Mouse (Mus musculus) telencephalon, adult 2 months (tissue): ENCODE measurements around the gene Lrig2.

Experiments
- DNase-seq: peaks from one replicate; pipeline ENCODE4 v3.0.0-alpha.2; 2011; ENCODE audit warnings: low read depth, low spot score

The Lrig2 gene

GRCm38 (mm10) chr3:104510771-104511429, 818 bp downstream of the Lrig2 start:
- DNase-seq: no peak

- no peak for DNase-seq
Observed at GRCm38 (mm10) chr3:104501648-104502047, 10.1 kb downstream of the Lrig2 start.

- DNase-seq: no peak
Observed at GRCm38 (mm10) chr3:104500881-104501280, 10.8 kb downstream of the Lrig2 start.

- no peak for DNase-seq
Observed at GRCm38 (mm10) chr3:104496176-104496575, 15.5 kb downstream of the Lrig2 start.

- peak; percentile 68 for DNase-seq
Observed at GRCm38 (mm10) chr3:104480946-104481719, 30.6 kb downstream of the Lrig2 start.

- no peak for DNase-seq
Observed at GRCm38 (mm10) chr3:104478056-104478455, 33.7 kb downstream of the Lrig2 start.

- DNase-seq: no peak
Observed at GRCm38 (mm10) chr3:104469421-104469820, 42.3 kb downstream of the Lrig2 start.

GRCm38 (mm10) chr3:104461226-104461625, 50.5 kb downstream of the Lrig2 start:
- no peak for DNase-seq

- no peak for DNase-seq
Observed at GRCm38 (mm10) chr3:104458588-104458987, 53.1 kb downstream of the Lrig2 start.

GRCm38 (mm10) chr3:104455506-104456275, 56.0 kb downstream of the Lrig2 start:
- DNase-seq: no peak

- no peak for DNase-seq
Observed at GRCm38 (mm10) chr3:104447240-104447639, 64.5 kb downstream of the Lrig2 start.

- DNase-seq: no peak
Observed at GRCm38 (mm10) chr3:104446689-104447088, 65.0 kb downstream of the Lrig2 start.

GRCm38 (mm10) chr3:104445576-104445975, 66.1 kb downstream of the Lrig2 start:
- peak; percentile 31 for DNase-seq

- no peak for DNase-seq
Observed at GRCm38 (mm10) chr3:104444946-104445460, 66.7 kb downstream of the Lrig2 start.

- DNase-seq: no peak
Observed at GRCm38 (mm10) chr3:104444082-104444481, 67.6 kb downstream of the Lrig2 start.

- DNase-seq: no peak
Observed at GRCm38 (mm10) chr3:104442357-104442756, 69.4 kb downstream of the Lrig2 start.

GRCm38 (mm10) chr3:104441870-104442283, 69.8 kb downstream of the Lrig2 start:
- DNase-seq: peak; percentile 72

- no peak for DNase-seq
Observed at GRCm38 (mm10) chr3:104441435-104441834, 70.3 kb downstream of the Lrig2 start.

- DNase-seq: no peak
Observed at GRCm38 (mm10) chr3:104438777-104439176, 72.9 kb downstream of the Lrig2 start.

- DNase-seq: no peak
Observed at GRCm38 (mm10) chr3:104437576-104437975, 74.1 kb downstream of the Lrig2 start.

GRCm38 (mm10) chr3:104435947-104436346, 75.8 kb downstream of the Lrig2 start:
- DNase-seq: no peak

GRCm38 (mm10) chr3:104434246-104434696, 77.4 kb downstream of the Lrig2 start:
- no peak for DNase-seq
